Mouse (Mus musculus) E14TG2a.4 (cell line): ENCODE results near the gene Vmn1r11.

ENCODE experiments used
- H3K27me3 ChIP-seq: 2 replicates; pipeline ENCODE4 v1.6.1; 2014; ENCODE audit warnings: low read length, control low read depth; ENCODE audit not compliant: insufficient read depth
- H3K36me3 ChIP-seq: 2 replicates; pipeline ENCODE4 v1.6.1; 2014; ENCODE audit warnings: low read length, control low read depth; ENCODE audit not compliant: insufficient read depth
- H3K4me1 ChIP-seq: replicated peaks from 2 replicates; pipeline ENCODE4 v1.6.1; 2014; ENCODE audit warnings: low read depth, low read length, control low read depth
- H3K4me3 ChIP-seq: replicated peaks from 2 replicates; pipeline ENCODE4 v1.5.1; 2014; ENCODE audit warnings: mild to moderate bottlenecking, low read length
- H3K9me3 ChIP-seq: 2 replicates; pipeline ENCODE4 v1.6.1; 2014; ENCODE audit warnings: low read length, control low read depth
- CTCF ChIP-seq: conservative IDR thresholded peaks from 2 replicates; pipeline ENCODE4 v1.5.1; 2014; ENCODE audit warnings: low read length
- NANOG ChIP-seq: IDR thresholded peaks from 2 replicates; pipeline ENCODE4 v1.6.1; 2014; ENCODE audit warnings: borderline replicate concordance, low read length, mixed read lengths
- POU5F1 ChIP-seq: IDR thresholded peaks from 2 replicates; pipeline ENCODE4 v1.6.1; 2014; ENCODE audit warnings: low read length, borderline replicate concordance

Gene Vmn1r11

DNA sequence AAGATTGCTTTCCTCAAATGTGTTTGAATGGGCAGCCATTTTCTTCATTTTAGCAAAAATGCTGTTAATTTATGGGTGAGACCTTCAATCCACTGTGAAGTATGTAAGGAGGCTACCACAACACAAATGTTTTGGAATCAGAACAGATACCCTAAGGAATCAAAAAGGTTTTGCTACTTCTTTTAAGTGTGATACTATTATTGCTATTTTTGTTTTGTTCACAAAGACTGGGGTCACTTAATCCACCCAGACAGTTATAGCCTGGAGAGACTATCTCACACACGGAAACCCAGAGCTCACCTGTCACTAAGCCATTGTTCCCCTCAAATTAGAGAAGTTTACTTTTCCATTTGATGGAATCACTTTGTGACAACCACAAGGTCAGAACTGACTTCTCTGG lies at the start of gene Vmn1r11:
TSS of gene Vmn1r11 (plus strand) at position 301 of the 400 bp plus-strand sequence.
- no peak within 1 kb of the TSS for H3K4me3 ChIP-seq
- TF ChIP-seq POU5F1 (no peak), NANOG (no peak), CTCF (no peak)
- no peaks in the 10 kb centered on the region for H3K4me1 ChIP-seq
- no peaks in the 10 kb centered on the region for H3K36me3 ChIP-seq
- H3K9me3 ChIP-seq = no peaks in the 10 kb centered on the region
- H3K27me3 ChIP-seq = no peaks in the 10 kb centered on the region

DNA sequence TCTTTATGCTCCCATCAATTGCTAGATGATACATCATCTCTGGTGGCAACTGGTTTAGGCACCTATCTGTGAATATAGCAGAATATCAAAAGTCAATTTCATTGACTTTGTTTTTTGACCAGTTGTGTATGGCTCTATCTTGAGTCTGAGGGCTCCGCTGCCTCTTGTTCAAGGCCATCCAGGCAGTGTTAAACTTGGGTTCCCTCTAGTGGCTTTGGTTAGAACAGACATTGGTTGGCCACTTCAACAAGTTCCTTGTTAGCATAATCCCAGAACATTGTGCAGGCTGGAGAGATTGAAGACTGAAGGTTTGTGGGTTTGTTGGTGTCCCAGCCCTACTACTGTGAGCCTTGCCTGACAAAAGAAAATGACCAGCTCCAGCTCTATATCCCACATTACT lies 26.9 kb upstream of the Vmn1r11 start:
- Histone ChIP-seq H3K4me3 (no peak overlapping the region), H3K4me1 (no peaks in the 10 kb centered on the region), H3K9me3 (peaks cover 14% of the 10 kb centered on the region), H3K36me3 (no peaks in the 10 kb centered on the region), H3K27me3 (no peaks in the 10 kb centered on the region)
- TF ChIP-seq POU5F1 (no peak), CTCF (0 out of 2 replicates have a peak, but pooled peaks have one; percentile 18)

DNA sequence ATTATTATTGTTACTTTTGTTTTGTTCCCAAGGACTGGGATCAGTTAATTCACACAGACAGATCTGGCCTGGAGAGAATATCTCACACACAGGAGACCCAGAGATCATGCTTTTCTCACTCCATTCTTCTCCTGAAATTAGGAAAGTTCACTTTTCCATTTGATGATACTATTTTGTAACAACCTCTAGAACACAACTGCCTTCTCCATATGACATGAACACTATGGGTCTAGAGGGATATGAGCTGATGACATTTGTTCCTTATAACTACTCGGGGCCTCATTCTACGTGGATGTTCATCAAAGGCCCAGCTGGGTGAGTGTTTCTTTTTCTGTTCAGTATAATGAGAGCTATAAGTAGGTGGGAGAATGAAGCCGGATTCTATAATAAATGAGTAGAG lies 24.1 kb upstream of the Vmn1r11 start, which contains the start of gene Vmn1r10:
TSS of gene Vmn1r10 (plus strand) at position 301 of the 400 bp plus-strand sequence.
- Histone ChIP-seq H3K27me3 (no peaks in the 10 kb centered on the region), H3K36me3 (no peaks in the 10 kb centered on the region), H3K4me1 (no peaks in the 10 kb centered on the region), H3K9me3 (peaks cover 5% of the 10 kb centered on the region), H3K4me3 (no peak within 1 kb of the TSS)
- TF ChIP-seq NANOG (no peak), POU5F1 (no peak), CTCF (no peak)

DNA sequence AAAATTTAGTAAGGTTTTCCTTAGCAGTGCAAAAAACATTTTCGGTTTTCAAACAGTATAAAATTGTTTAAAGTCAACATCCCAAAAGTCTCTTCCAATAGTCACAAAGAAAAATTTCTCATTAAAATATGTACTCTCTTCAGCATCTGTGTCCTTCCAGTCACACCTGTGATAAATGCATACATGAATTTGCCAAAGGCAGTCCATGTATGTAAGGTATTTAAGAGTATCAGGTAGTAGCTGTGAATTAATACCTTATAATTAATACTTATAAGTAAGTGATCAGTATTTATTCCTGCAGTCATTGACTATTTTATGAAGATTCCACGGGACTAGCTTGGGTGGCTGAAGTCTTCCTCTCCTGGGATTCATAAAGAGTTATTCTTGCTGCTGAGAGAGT lies 23.4 kb downstream of the Vmn1r11 start, which contains the start of gene Vmn1r12:
TSS of gene Vmn1r12 (plus strand) at position 301 of the 400 bp plus-strand sequence.
- Histone ChIP-seq H3K4me3 (no peak within 1 kb of the TSS), H3K9me3 (no peaks in the 10 kb centered on the region), H3K36me3 (no peaks in the 10 kb centered on the region), H3K4me1 (no peaks in the 10 kb centered on the region), H3K27me3 (no peaks in the 10 kb centered on the region)
- no peak for TF ChIP-seq POU5F1
- TF ChIP-seq CTCF = no peak
- no peak for TF ChIP-seq NANOG
